Mouse (Mus musculus) kidney, embryonic 14.5 days (tissue): ENCODE data around the gene Sgk1. TPM values are rescaled to one million over a fixed set of nuclear protein-coding genes. Genes with fewer than 3 reads are reported as not detected.

Experiments
- ATAC-seq: fragments of 200-750 bp; cut with Nextera tagmentation; 2 replicates; pipeline ENCODE4 v1.8.0; 2017; ENCODE audit warnings: moderate number of reproducible peaks, mild to moderate bottlenecking, moderate TSS enrichment, moderate library complexity; ENCODE audit not compliant: low FRiP score, low TSS enrichment
- H3K27ac ChIP-seq: fragments of 300-500 bp; sonication (generic); 2 replicates; pipeline ENCODE4 v1.5.1; 2014; ENCODE audit warnings: low read depth, mild to moderate bottlenecking, low read length, moderate library complexity, mixed read lengths
- H3K27me3 ChIP-seq: fragments of 300-500 bp; sonication (generic); 2 replicates; pipeline ENCODE4 v1.6.1; 2014; ENCODE audit warnings: mild to moderate bottlenecking, low read length; ENCODE audit not compliant: control insufficient read depth, insufficient read depth
- H3K36me3 ChIP-seq: fragments of 300-500 bp; sonication (generic); 2 replicates; pipeline ENCODE4 v1.6.1; 2014; ENCODE audit warnings: low read length, mixed read lengths; ENCODE audit not compliant: control insufficient read depth, insufficient read depth
- H3K4me1 ChIP-seq: fragments of 300-500 bp; sonication (generic); 2 replicates; pipeline ENCODE4 v1.6.1; 2014; ENCODE audit warnings: low read length, mixed read lengths; ENCODE audit not compliant: control insufficient read depth, insufficient read depth
- H3K4me2 ChIP-seq: fragments of 300-500 bp; sonication (generic); replicated peaks from 2 replicates; pipeline ENCODE4 v1.6.1; 2014; ENCODE audit warnings: low read depth, mild to moderate bottlenecking, low read length
- H3K4me3 ChIP-seq: fragments of 300-500 bp; sonication (generic); 2 replicates; pipeline ENCODE4 v1.5.1; 2014; ENCODE audit warnings: mild to moderate bottlenecking, low read length
- H3K9ac ChIP-seq: fragments of 300-500 bp; sonication (generic); 2 replicates; pipeline ENCODE4 v1.6.1; 2014; ENCODE audit warnings: low read depth, mild to moderate bottlenecking, low read length, moderate library complexity
- H3K9me3 ChIP-seq: fragments of 300-500 bp; sonication (generic); 2 replicates; pipeline ENCODE4 v1.6.1; 2016; ENCODE audit warnings: low read length; ENCODE audit not compliant: control insufficient read depth
- WGBS: fragments of 180-500 bp; shearing (Covaris S2); extraction: QIAGEN DNeasy Blood & Tissue Kit; methylation state at CpG from one replicate; pipeline ENCODE4 v1.1.7; 2014; 5-methylcytosine and 5-hydroxymethylcytosine counted together
- polyA plus RNA-seq: library from polyadenylated mRNA; unstranded; fragments of >200 nt; fragmentation: Nextera tagmentation; extraction: Ambion mirVana; gene quantifications from 2 replicates; pipeline ENCODE4 v1.2.1, GENCODE M21; 2014

Sgk1 gene
- polyA plus RNA-seq, 1 experiment from 2014 or later: 52.1 TPM

- 97% methylated on average over 1 of the region's 1 CpGs for WGBS
- no peaks in the 10 kb centered on the region for H3K4me1 ChIP-seq
- no peak for ATAC-seq
- no peak overlapping the region for H3K27ac ChIP-seq
- H3K4me3 ChIP-seq: no peak overlapping the region
- H3K9ac ChIP-seq: no peak overlapping the region
- no peaks in the 10 kb centered on the region for H3K36me3 ChIP-seq
- H3K4me2 ChIP-seq: no peak overlapping the region
- H3K9me3 ChIP-seq: no peaks in the 10 kb centered on the region
- no peaks in the 10 kb centered on the region for H3K27me3 ChIP-seq
Observed at GRCm38 (mm10) chr10:21905616-21906015, 23.6 kb downstream of the Sgk1 start.

- Histone ChIP-seq H3K4me3 (no peak overlapping the region), H3K27me3 (no peaks in the 10 kb centered on the region), H3K36me3 (no peaks in the 10 kb centered on the region), H3K9ac (no peak overlapping the region), H3K4me1 (no peaks in the 10 kb centered on the region), H3K9me3 (no peaks in the 10 kb centered on the region), H3K27ac (no peak overlapping the region), H3K4me2 (no peak overlapping the region)
- WGBS: 26% methylated on average over 5 of the region's 5 CpGs
- no peak for ATAC-seq
Observed at GRCm38 (mm10) chr10:21906894-21907446, 25.0 kb downstream of the Sgk1 start.

- H3K36me3 ChIP-seq: no peaks in the 10 kb centered on the region
- H3K27ac ChIP-seq: no peak overlapping the region
- no peaks in the 10 kb centered on the region for H3K9me3 ChIP-seq
- no peak overlapping the region for H3K4me3 ChIP-seq
- no peaks in the 10 kb centered on the region for H3K27me3 ChIP-seq
- no peak for ATAC-seq
- WGBS: 58% methylated on average over 3 of the region's 3 CpGs
- H3K9ac ChIP-seq: no peak overlapping the region
- no peak overlapping the region for H3K4me2 ChIP-seq
- H3K4me1 ChIP-seq: no peaks in the 10 kb centered on the region
Observed at GRCm38 (mm10) chr10:21907784-21908183, 25.8 kb downstream of the Sgk1 start.

- ATAC-seq: no peak
- no peak overlapping the region for H3K4me3 ChIP-seq
- H3K27ac ChIP-seq: no peak overlapping the region
- no peaks in the 10 kb centered on the region for H3K36me3 ChIP-seq
- H3K9ac ChIP-seq: no peak overlapping the region
- no peak overlapping the region for H3K4me2 ChIP-seq
- H3K4me1 ChIP-seq: no peaks in the 10 kb centered on the region
- WGBS: 84% methylated on average over 1 of the region's 1 CpGs
- H3K9me3 ChIP-seq: no peaks in the 10 kb centered on the region
- H3K27me3 ChIP-seq: no peaks in the 10 kb centered on the region
Observed at GRCm38 (mm10) chr10:21908686-21909085, 26.7 kb downstream of the Sgk1 start.

- Histone ChIP-seq H3K9ac (no peak overlapping the region), H3K36me3 (no peaks in the 10 kb centered on the region), H3K4me3 (no peak overlapping the region), H3K4me1 (no peaks in the 10 kb centered on the region), H3K27me3 (no peaks in the 10 kb centered on the region), H3K4me2 (no peak overlapping the region), H3K27ac (no peak overlapping the region), H3K9me3 (no peaks in the 10 kb centered on the region)
- WGBS: 90% methylated on average over 9 of the region's 9 CpGs
- ATAC-seq: no peak
Observed at GRCm38 (mm10) chr10:21910334-21910733, 28.4 kb downstream of the Sgk1 start.

- no peaks in the 10 kb centered on the region for H3K4me1 ChIP-seq
- 71% methylated on average over 10 of the region's 10 CpGs for WGBS
- H3K4me2 ChIP-seq: no peak overlapping the region
- H3K9ac ChIP-seq: no peak overlapping the region
- H3K36me3 ChIP-seq: no peaks in the 10 kb centered on the region
- no peaks in the 10 kb centered on the region for H3K27me3 ChIP-seq
- no peak overlapping the region for H3K27ac ChIP-seq
- H3K4me3 ChIP-seq: no peak overlapping the region
- no peak for ATAC-seq
- H3K9me3 ChIP-seq: no peaks in the 10 kb centered on the region
Observed at GRCm38 (mm10) chr10:21911303-21911947, 29.4 kb downstream of the Sgk1 start.

DNA sequence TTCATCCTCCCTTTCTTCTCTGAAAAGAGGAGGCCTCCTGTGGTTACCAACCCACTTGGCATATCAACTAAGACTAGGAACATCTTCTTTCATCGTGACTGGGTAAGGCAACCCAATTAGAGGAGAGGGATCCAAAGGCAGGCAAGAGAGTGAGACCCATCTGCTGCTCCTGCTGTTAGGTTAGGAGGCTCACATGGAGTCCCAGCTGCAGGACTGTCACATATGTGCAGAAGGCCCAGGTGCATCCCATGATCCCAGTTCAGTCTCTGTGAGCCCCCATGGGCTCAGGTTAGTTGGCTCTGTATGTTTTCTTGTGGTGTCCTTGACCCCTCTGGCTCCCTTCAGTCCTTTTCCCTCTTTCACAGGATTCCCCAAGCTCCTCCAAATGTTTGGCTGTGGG, 32.8 kb downstream of the Sgk1 start:
- Histone ChIP-seq H3K36me3 (no peaks in the 10 kb centered on the region), H3K4me1 (no peaks in the 10 kb centered on the region), H3K9me3 (no peaks in the 10 kb centered on the region), H3K4me2 (no peak overlapping the region), H3K4me3 (no peak overlapping the region), H3K9ac (no peak overlapping the region), H3K27me3 (no peaks in the 10 kb centered on the region), H3K27ac (no peak overlapping the region)
- no peak for ATAC-seq
- 37% methylated on average over 1 of the region's 1 CpGs for WGBS

DNA sequence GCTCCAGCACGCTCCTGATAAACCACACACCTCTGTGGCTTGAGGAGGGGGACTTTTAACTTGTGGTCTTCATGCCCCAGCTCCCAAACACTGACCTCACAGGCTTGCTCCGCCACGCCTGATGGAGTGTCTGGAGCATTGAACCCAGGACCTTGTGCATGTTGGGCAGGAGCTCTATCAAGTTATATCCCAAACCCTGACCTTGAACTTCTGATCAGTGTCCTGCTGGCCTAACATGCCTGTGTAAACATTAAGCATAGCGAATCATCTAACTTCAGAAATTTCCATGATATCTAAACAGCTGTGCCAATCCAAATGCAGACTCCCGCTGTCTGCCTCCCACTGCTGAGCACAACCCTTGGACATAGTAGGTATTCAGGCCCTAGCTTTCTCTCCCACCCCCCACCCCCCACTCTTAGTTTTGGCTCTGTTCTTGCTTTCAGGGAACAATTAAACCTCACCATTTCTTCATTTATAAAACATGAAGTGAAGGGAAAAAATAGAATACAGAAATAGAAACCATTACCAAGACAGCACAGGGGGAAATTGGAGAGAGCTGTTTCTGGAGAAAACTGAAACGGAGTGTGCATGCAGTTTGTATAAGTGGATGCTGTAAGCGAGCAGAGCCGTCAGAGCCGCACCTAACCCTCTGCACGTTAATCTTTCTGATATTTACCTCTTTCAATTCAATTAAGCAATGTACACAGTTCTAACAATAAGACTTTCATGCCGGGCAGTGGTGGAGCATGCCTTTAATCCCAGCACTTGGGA, 34.5 kb downstream of the Sgk1 start:
- no peaks in the 10 kb centered on the region; the same call in 1 of the 2 replicates for H3K4me1 ChIP-seq
- H3K27me3 ChIP-seq: no peaks in the 10 kb centered on the region
- WGBS: 82% methylated on average over 11 of the region's 11 CpGs
- H3K9ac ChIP-seq: no peak overlapping the region
- H3K9me3 ChIP-seq: no peaks in the 10 kb centered on the region
- H3K4me3 ChIP-seq: no peak overlapping the region
- no peak for ATAC-seq
- no peak overlapping the region for H3K27ac ChIP-seq
- H3K4me2 ChIP-seq: no peak overlapping the region
- no peaks in the 10 kb centered on the region for H3K36me3 ChIP-seq
